Comparison of ENCODE assay signal across 8 mouse cellular contexts in the genomic region with DNA sequence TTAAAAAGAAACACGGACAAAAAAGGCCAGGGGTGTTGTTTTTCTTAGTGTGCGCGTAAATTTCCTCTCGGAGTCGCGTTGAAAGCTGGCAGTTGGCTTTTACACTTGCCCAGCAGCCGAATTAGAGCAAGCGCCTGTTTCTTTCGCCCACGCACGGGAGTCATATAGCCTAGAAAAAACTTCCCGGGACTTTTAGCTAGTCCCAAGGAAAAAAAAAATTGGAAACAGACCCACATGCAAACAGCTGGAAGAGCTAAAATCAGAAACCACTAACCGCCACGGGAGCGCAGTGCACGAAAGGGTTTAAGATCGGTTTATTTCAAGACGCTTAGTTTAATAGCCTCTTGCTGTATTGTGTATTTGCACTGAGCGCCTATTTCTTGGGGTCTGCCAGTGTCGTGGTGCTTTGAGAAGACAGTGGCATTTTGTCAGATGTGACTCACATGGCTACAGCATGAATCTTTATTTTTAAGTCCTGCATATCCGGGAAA. TPM values are rescaled to one million over a fixed set of nuclear protein-coding genes. Genes with fewer than 3 reads are reported as not detected.
DNase-seq lines count a peak whose midpoint lies in the region; ATAC-seq lines count a peak whose summit lies in the region.

No protein-coding gene starts in this region.

- H3K4me1 ChIP-seq in erythroblast, embryonic 14.5 days (ENCODE audit: control insufficient read depth): peaks cover 18% of the 10 kb centered on the region
- H3K4me1 ChIP-seq in midbrain, embryonic 12.5 days: peaks cover 11% of the 10 kb centered on the region; the same call in 1 of the 2 replicates

- H3K36me3 ChIP-seq in erythroblast, embryonic 14.5 days (ENCODE audit: control insufficient read depth): peaks cover 12% of the 10 kb centered on the region
- no peaks in the 10 kb centered on the region for H3K36me3 ChIP-seq in midbrain, embryonic 12.5 days

- DNase-seq in Muller cell, postnatal 12 days (ENCODE audit: inconsistent ontology term): peak; percentile 40
- peak; percentile 46 to 60 for DNase-seq in frontal cortex, postnatal 36 days (ENCODE audit: low spot score in 2 of 2)
- DNase-seq in kidney, postnatal 4 days: peak; percentile 32 to 64
- no peak for DNase-seq in c-Kit-positive CD71-positive TER-119-positive erythroid progenitor cells, embryonic 14.5 days (ENCODE audit: low spot score)

- WGBS in midbrain, embryonic 12.5 days: 5% methylated on average over 21 of the region's 21 CpGs

- peak overlapping the region; percentile 75 for H3K4me3 ChIP-seq in erythroblast, embryonic 14.5 days (replicated peaks)
- H3K4me3 ChIP-seq in midbrain, embryonic 12.5 days: peak overlapping the region; percentile 74

- H3K27ac ChIP-seq in midbrain, embryonic 12.5 days (replicated peaks): no peak overlapping the region

- no peak for ATAC-seq in erythroblast, adult 5-6 weeks (replicated peaks; ENCODE audit: low FRiP score, poor library complexity, severe bottlenecking)
- ATAC-seq in midbrain, embryonic 12.5 days (ENCODE audit: low FRiP score, low read depth): no peak
- no peak for ATAC-seq in granulocyte monocyte progenitor cell, adult 5-6 weeks (replicated peaks; ENCODE audit: poor library complexity, severe bottlenecking)

- H3K4me2 ChIP-seq in midbrain, embryonic 12.5 days (replicated peaks): peak overlapping the region; percentile 96

- peaks cover 56% of the 10 kb centered on the region for H3K27me3 ChIP-seq in erythroblast, embryonic 14.5 days (ENCODE audit: control insufficient read depth)
- peaks cover 52% of the 10 kb centered on the region for H3K27me3 ChIP-seq in midbrain, embryonic 12.5 days

- H3K9ac ChIP-seq in midbrain, embryonic 12.5 days (replicated peaks): peak overlapping the region; percentile 66

- H3K9me3 ChIP-seq in erythroblast, embryonic 14.5 days (ENCODE audit: control insufficient read depth, low read length): no peaks in the 10 kb centered on the region
- no peaks in the 10 kb centered on the region for H3K9me3 ChIP-seq in midbrain, embryonic 12.5 days

RNA-seq across cellular contexts. Expression of a gene that starts 1.3 kb away (rescaled TPM):
- polyA plus RNA-seq in erythroblast, embryonic 14.5 days (2012): 0.64 and 1.2 TPM in 2 replicates
- total RNA-seq in erythroblast, adult 5-6 weeks (2015; ENCODE audit: low replicate concordance): 6.0 and 10.0 TPM in 2 replicates
- 0.94 and 4.5 TPM in 2 replicates for total RNA-seq in erythroblast, adult 5-6 weeks (2017; ENCODE audit: low replicate concordance)
- 3.9 and 4.0 TPM in 2 replicates for polyA plus RNA-seq in midbrain, embryonic 12.5 days (2016; fragmentation: Nextera tagmentation; extraction: Ambion mirVana)
- 0.41 and 2.0 TPM in 2 replicates for total RNA-seq in granulocyte monocyte progenitor cell, adult 5-6 weeks (2014; fragmentation: Nextera tagmentation)
- total RNA-seq in granulocyte monocyte progenitor cell, adult 5-6 weeks (2017): 0.77 and 1.5 TPM in 2 replicates
